Mouse (Mus musculus): Measurements from ENCODE around the gene Neurl1b. TPM values are rescaled to one million over a fixed set of nuclear protein-coding genes. Genes with fewer than 3 reads are reported as not detected.

Neurl1b gene
- polyA plus RNA-seq, 1 experiment from 2014 or later, result 0.85 TPM

GRCm38 (mm10) chr17:26415355-26415865, 781 bp downstream of the Neurl1b start:
- ATAC-seq (ENCODE audit: low read depth) (peak; percentile 28; the same call in 1 of the 2 replicates), DNase-seq (ENCODE audit: low spot score) (no peak)
- WGBS, result 3% methylated on average over 25 of the region's 27 CpGs
- Histone ChIP-seq H3K4me2 (ENCODE audit: low read depth, low read length) (peak overlapping the region; percentile 88), H3K9ac (ENCODE audit: low read depth, low read length) (peak overlapping the region; percentile 70), H3K36me3 (ENCODE audit: control insufficient read depth, insufficient read depth, low read length) (no peaks in the 10 kb centered on the region), H3K4me1 (ENCODE audit: control insufficient read depth, insufficient read depth, low read length) (no peaks in the 10 kb centered on the region), H3K4me3 (ENCODE audit: low read depth, low read length) (peak overlapping the region; percentile 73), H3K27ac (replicated peaks; ENCODE audit: low read depth, low read length) (no peak overlapping the region), H3K9me3 (ENCODE audit: control insufficient read depth, low read length) (no peaks in the 10 kb centered on the region), H3K27me3 (replicated peaks; ENCODE audit: control insufficient read depth, insufficient read depth, low read length) (peaks cover 35% of the 10 kb centered on the region)

- H3K27ac ChIP-seq (replicated peaks; ENCODE audit: low read depth, low read length), result no peak overlapping the region
- peak overlapping the region; percentile 73; the same call in 1 of the 2 replicates for H3K4me3 ChIP-seq (ENCODE audit: low read depth, low read length)
- H3K27me3 ChIP-seq (replicated peaks; ENCODE audit: control insufficient read depth, insufficient read depth, low read length), result peaks cover 35% of the 10 kb centered on the region
- no peaks in the 10 kb centered on the region for H3K4me1 ChIP-seq (ENCODE audit: control insufficient read depth, insufficient read depth, low read length)
- H3K36me3 ChIP-seq (ENCODE audit: control insufficient read depth, insufficient read depth, low read length), result no peaks in the 10 kb centered on the region
- H3K9ac ChIP-seq (ENCODE audit: low read depth, low read length), result no peak overlapping the region
- 59% methylated on average over 3 of the region's 3 CpGs for WGBS
- no peaks in the 10 kb centered on the region for H3K9me3 ChIP-seq (ENCODE audit: control insufficient read depth, low read length)
- 0 out of 2 replicates have a peak overlapping the region, but pooled peaks have one; percentile 88 for H3K4me2 ChIP-seq (ENCODE audit: low read depth, low read length)
- no peak for DNase-seq (ENCODE audit: low spot score)
- no peak for ATAC-seq (ENCODE audit: low read depth)
These were observed 1.5 kb downstream of the Neurl1b start for GRCm38 (mm10) chr17:26416141-26416540.

GRCm38 (mm10) chr17:26417770-26418421, 3.3 kb downstream of the Neurl1b start:
- DNase-seq (ENCODE audit: low spot score), result no peak
- 83% methylated on average over 6 of the region's 6 CpGs for WGBS
- Histone ChIP-seq H3K36me3 (ENCODE audit: control insufficient read depth, insufficient read depth, low read length) (no peaks in the 10 kb centered on the region), H3K9ac (ENCODE audit: low read depth, low read length) (no peak overlapping the region), H3K4me1 (ENCODE audit: control insufficient read depth, insufficient read depth, low read length) (no peaks in the 10 kb centered on the region), H3K27me3 (replicated peaks; ENCODE audit: control insufficient read depth, insufficient read depth, low read length) (peaks cover 25% of the 10 kb centered on the region), H3K4me3 (ENCODE audit: low read depth, low read length) (no peak overlapping the region), H3K9me3 (ENCODE audit: control insufficient read depth, low read length) (no peaks in the 10 kb centered on the region), H3K27ac (replicated peaks; ENCODE audit: low read depth, low read length) (no peak overlapping the region), H3K4me2 (ENCODE audit: low read depth, low read length) (no peak overlapping the region)
- no peak for ATAC-seq (ENCODE audit: low read depth)

GRCm38 (mm10) chr17:26420491-26421247, 6.0 kb downstream of the Neurl1b start:
- Histone ChIP-seq H3K9ac (ENCODE audit: low read depth, low read length) (no peak overlapping the region), H3K4me1 (ENCODE audit: control insufficient read depth, insufficient read depth, low read length) (no peaks in the 10 kb centered on the region), H3K27me3 (replicated peaks; ENCODE audit: control insufficient read depth, insufficient read depth, low read length) (peaks cover 11% of the 10 kb centered on the region), H3K36me3 (ENCODE audit: control insufficient read depth, insufficient read depth, low read length) (no peaks in the 10 kb centered on the region), H3K9me3 (ENCODE audit: control insufficient read depth, low read length) (no peaks in the 10 kb centered on the region), H3K4me2 (ENCODE audit: low read depth, low read length) (no peak overlapping the region), H3K27ac (replicated peaks; ENCODE audit: low read depth, low read length) (no peak overlapping the region), H3K4me3 (ENCODE audit: low read depth, low read length) (no peak overlapping the region)
- 65% methylated on average over 7 of the region's 7 CpGs for WGBS
- ATAC-seq (ENCODE audit: low read depth) (no peak), DNase-seq (ENCODE audit: low spot score) (no peak)

GRCm38 (mm10) chr17:26421561-26421960, 6.9 kb downstream of the Neurl1b start:
- Histone ChIP-seq H3K4me3 (ENCODE audit: low read depth, low read length) (no peak overlapping the region), H3K27me3 (replicated peaks; ENCODE audit: control insufficient read depth, insufficient read depth, low read length) (peaks cover 3% of the 10 kb centered on the region; the same call in 1 of the 2 replicates), H3K9ac (ENCODE audit: low read depth, low read length) (no peak overlapping the region), H3K4me1 (ENCODE audit: control insufficient read depth, insufficient read depth, low read length) (no peaks in the 10 kb centered on the region), H3K9me3 (ENCODE audit: control insufficient read depth, low read length) (no peaks in the 10 kb centered on the region), H3K4me2 (ENCODE audit: low read depth, low read length) (no peak overlapping the region), H3K36me3 (ENCODE audit: control insufficient read depth, insufficient read depth, low read length) (no peaks in the 10 kb centered on the region), H3K27ac (replicated peaks; ENCODE audit: low read depth, low read length) (no peak overlapping the region)
- DNase-seq (ENCODE audit: low spot score), result peak; percentile 37
- ATAC-seq (ENCODE audit: low read depth), result no peak
- 43% methylated on average over 3 of the region's 3 CpGs for WGBS

- H3K9me3 ChIP-seq (ENCODE audit: control insufficient read depth, low read length), result no peaks in the 10 kb centered on the region
- 87% methylated on average over 6 of the region's 6 CpGs for WGBS
- ATAC-seq (ENCODE audit: low read depth) (no peak), DNase-seq (ENCODE audit: low spot score) (no peak)
- no peak overlapping the region for H3K9ac ChIP-seq (ENCODE audit: low read depth, low read length)
- H3K4me1 ChIP-seq (ENCODE audit: control insufficient read depth, insufficient read depth, low read length), result no peaks in the 10 kb centered on the region
- H3K27ac ChIP-seq (replicated peaks; ENCODE audit: low read depth, low read length), result no peak overlapping the region
- H3K4me2 ChIP-seq (ENCODE audit: low read depth, low read length), result no peak overlapping the region
- no peaks in the 10 kb centered on the region for H3K36me3 ChIP-seq (ENCODE audit: control insufficient read depth, insufficient read depth, low read length)
- H3K4me3 ChIP-seq (ENCODE audit: low read depth, low read length), result no peak overlapping the region
- H3K27me3 ChIP-seq (replicated peaks; ENCODE audit: control insufficient read depth, insufficient read depth, low read length), result no peaks in the 10 kb centered on the region
These were observed 7.8 kb downstream of the Neurl1b start for GRCm38 (mm10) chr17:26422390-26422789.

- H3K4me2 ChIP-seq (ENCODE audit: low read depth, low read length), result no peak overlapping the region
- no peak overlapping the region for H3K27ac ChIP-seq (replicated peaks; ENCODE audit: low read depth, low read length)
- peak; percentile 61 for DNase-seq (ENCODE audit: low spot score)
- no peaks in the 10 kb centered on the region for H3K27me3 ChIP-seq (replicated peaks; ENCODE audit: control insufficient read depth, insufficient read depth, low read length)
- WGBS, result 40% methylated on average over 11 of the region's 11 CpGs
- H3K4me1 ChIP-seq (ENCODE audit: control insufficient read depth, insufficient read depth, low read length), result no peaks in the 10 kb centered on the region
- peak; percentile 75 for ATAC-seq (ENCODE audit: low read depth)
- H3K4me3 ChIP-seq (ENCODE audit: low read depth, low read length), result no peak overlapping the region
- no peaks in the 10 kb centered on the region for H3K36me3 ChIP-seq (ENCODE audit: control insufficient read depth, insufficient read depth, low read length)
- no peaks in the 10 kb centered on the region for H3K9me3 ChIP-seq (ENCODE audit: control insufficient read depth, low read length)
- H3K9ac ChIP-seq (ENCODE audit: low read depth, low read length), result no peak overlapping the region
These were observed 9.5 kb downstream of the Neurl1b start for GRCm38 (mm10) chr17:26423967-26424641.

- DNase-seq (ENCODE audit: low spot score) (no peak), ATAC-seq (ENCODE audit: low read depth) (no peak)
- H3K4me3 ChIP-seq (ENCODE audit: low read depth, low read length), result no peak overlapping the region
- no peaks in the 10 kb centered on the region for H3K9me3 ChIP-seq (ENCODE audit: control insufficient read depth, low read length)
- no peaks in the 10 kb centered on the region for H3K27me3 ChIP-seq (replicated peaks; ENCODE audit: control insufficient read depth, insufficient read depth, low read length)
- H3K4me2 ChIP-seq (ENCODE audit: low read depth, low read length), result no peak overlapping the region
- no peak overlapping the region for H3K27ac ChIP-seq (replicated peaks; ENCODE audit: low read depth, low read length)
- no peaks in the 10 kb centered on the region for H3K4me1 ChIP-seq (ENCODE audit: control insufficient read depth, insufficient read depth, low read length)
- no peak overlapping the region for H3K9ac ChIP-seq (ENCODE audit: low read depth, low read length)
- no peaks in the 10 kb centered on the region for H3K36me3 ChIP-seq (ENCODE audit: control insufficient read depth, insufficient read depth, low read length)
- 64% methylated on average over 12 of the region's 13 CpGs for whole genome bisulfite sequencing
These were observed 10.5 kb downstream of the Neurl1b start for GRCm38 (mm10) chr17:26424973-26425735.
